Mouse (Mus musculus) testis, adult 2 months (tissue): ENCODE measurements at regions not wholly inside any gene's neighbourhood (a gene's known extent, or its start where the extent isn't known, plus 50 kb on each side); places are given as distances from the start of the nearest gene placed in this dataset.

ENCODE experiments used
- CTCF ChIP-seq: fragments of 200-500 bp; IDR thresholded peaks from 2 replicates; pipeline ENCODE4 v1.5.1; 2012; ENCODE audit warnings: low read depth, mild to moderate bottlenecking, inconsistent platforms, low read length, moderate library complexity; ENCODE audit not compliant: control insufficient read depth, insufficient read depth, insufficient replicate concordance
- POLR2A ChIP-seq: fragments of 200-500 bp; IDR thresholded peaks from 2 replicates; pipeline ENCODE4 v1.6.1; 2012; ENCODE audit warnings: low read depth, mild to moderate bottlenecking, inconsistent platforms, low read length, moderate library complexity; ENCODE audit not compliant: control insufficient read depth

DNA sequence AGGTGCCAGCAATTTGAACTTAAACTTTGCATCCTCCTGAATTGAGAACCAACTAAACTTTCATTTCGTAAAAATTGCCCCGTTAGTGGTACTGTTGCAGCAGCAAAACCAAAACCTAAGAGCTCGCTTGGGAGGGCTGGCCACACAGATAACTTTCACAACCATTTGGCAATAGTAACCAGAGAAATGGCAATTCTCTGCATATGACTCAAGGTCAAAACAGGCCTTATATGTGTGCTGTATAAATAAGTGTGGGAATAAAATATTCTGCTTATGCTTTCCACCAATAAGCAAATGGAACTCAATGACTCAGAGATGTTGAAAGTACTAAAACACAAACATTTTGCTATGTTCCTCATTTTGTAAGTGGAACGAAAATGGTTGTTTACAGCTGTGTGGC is 550.3 kb downstream of the Car8 start:
- TF ChIP-seq CTCF = no peak
- TF ChIP-seq POLR2A = no peak
